Mouse (Mus musculus) C2C12 (cell line): Measurements from ENCODE around the gene Phf11a. TPM values are rescaled to one million over a fixed set of nuclear protein-coding genes. Genes with fewer than 3 reads are reported as not detected.
"Not testable (repeated sequence)": the region's sequence is repeated elsewhere in the genome, so short reads cannot be mapped to it uniquely, and the experiment has no call there.

Source experiments
- H3K27me3 ChIP-seq: one replicate; pipeline ENCODE4 v1.6.1; 2011; ENCODE audit not compliant: control insufficient read depth, insufficient read depth, insufficient read length
- H3K36me3 ChIP-seq: one replicate; pipeline ENCODE4 v1.6.1; 2011; ENCODE audit not compliant: control insufficient read depth, insufficient read depth
- H3K4me3 ChIP-seq: one replicate; pipeline ENCODE4 v1.5.1; 2011; ENCODE audit warnings: mild to moderate bottlenecking, control low read depth; ENCODE audit not compliant: poor library complexity, insufficient read depth, severe bottlenecking
- H3K79me2 ChIP-seq: one replicate; pipeline ENCODE4 v1.6.1; 2011; ENCODE audit not compliant: control insufficient read depth, insufficient read depth
- H3K79me3 ChIP-seq: one replicate; pipeline ENCODE4 v1.6.1; 2011; ENCODE audit warnings: low read depth, control low read depth
- H3ac ChIP-seq: one replicate; pipeline ENCODE3; 2011; ENCODE audit warnings: low read depth; ENCODE audit not compliant: control insufficient read depth, insufficient read length
- CEBPB ChIP-seq: IDR thresholded peaks from one replicate; pipeline ENCODE4 v1.6.1; 2011; ENCODE audit warnings: low read depth, mild to moderate bottlenecking, control low read depth, moderate library complexity
- CTCF ChIP-seq: IDR thresholded peaks from one replicate; pipeline ENCODE4 v1.5.1; 2011; ENCODE audit not compliant: control insufficient read depth, insufficient read depth, insufficient read length
- FOSL1 ChIP-seq: IDR thresholded peaks from one replicate; pipeline ENCODE4 v1.8.0; 2011; ENCODE audit warnings: mild to moderate bottlenecking, low read length; ENCODE audit not compliant: poor library complexity, insufficient read depth, severe bottlenecking
- MAX ChIP-seq: IDR thresholded peaks from one replicate; pipeline ENCODE4 v1.6.1; 2011; ENCODE audit warnings: mild to moderate bottlenecking, control low read depth
- MYOD1 ChIP-seq: IDR thresholded peaks from one replicate; pipeline ENCODE4 v1.6.1; 2011; ENCODE audit warnings: low read depth; ENCODE audit not compliant: control insufficient read depth, insufficient read length
- MYOG ChIP-seq: IDR thresholded peaks from one replicate; pipeline ENCODE4 v1.6.1; 2011; ENCODE audit not compliant: control insufficient read depth, insufficient read length; ENCODE audit errors: extremely low read depth
- USF1 ChIP-seq: IDR thresholded peaks from one replicate; pipeline ENCODE4 v1.6.1; 2011; ENCODE audit warnings: low read depth, mild to moderate bottlenecking, control low read depth, moderate library complexity
- long read RNA-seq, 2 experiments: library from polyadenylated mRNA; unstranded; transcript quantifications; one replicate each; pipeline ENCODE4 v2.0.0; 2019 to 2020
- polyA plus RNA-seq: library from polyadenylated mRNA; unstranded; fragments of >200 nt; fragmentation: generic; extraction: Trizol; gene quantifications from one replicate; pipeline ENCODE4 v1.2.1, GENCODE M21; 2012; ENCODE audit warnings: missing spikeins

Gene Phf11a
- not detected for polyA plus RNA-seq
- long read RNA-seq, experiment 1 = 0 reads
- long read RNA-seq, experiment 2 = 0 reads

DNA sequence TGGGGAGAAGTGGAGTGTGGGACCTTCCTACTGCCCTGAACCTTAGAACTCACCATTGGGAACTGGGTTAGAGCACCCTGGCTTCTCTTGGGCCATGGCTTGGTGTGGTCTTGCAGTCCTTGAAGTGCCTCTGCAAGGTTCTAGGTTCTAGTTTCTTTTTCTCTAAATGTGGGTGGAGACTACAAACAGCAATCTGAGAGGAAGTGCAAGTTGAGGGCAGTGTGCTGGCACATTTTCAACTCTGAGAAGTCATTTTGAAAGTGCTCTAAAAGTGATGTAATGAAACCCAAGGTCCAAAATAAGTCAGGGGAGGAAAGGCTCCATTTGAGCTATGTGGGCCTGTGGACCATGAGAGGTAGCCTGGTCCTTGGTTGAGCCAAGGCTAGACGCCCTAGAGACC, at the start of gene Phf11a:
Gene Phf11a (minus strand): TSS at position 132 of the 400 bp plus-strand sequence.
- H3K4me3 ChIP-seq, H3K36me3 ChIP-seq, H3K79me3 ChIP-seq, H3K27me3 ChIP-seq, H3ac ChIP-seq, H3K79me2 ChIP-seq: not testable (repeated sequence)

DNA sequence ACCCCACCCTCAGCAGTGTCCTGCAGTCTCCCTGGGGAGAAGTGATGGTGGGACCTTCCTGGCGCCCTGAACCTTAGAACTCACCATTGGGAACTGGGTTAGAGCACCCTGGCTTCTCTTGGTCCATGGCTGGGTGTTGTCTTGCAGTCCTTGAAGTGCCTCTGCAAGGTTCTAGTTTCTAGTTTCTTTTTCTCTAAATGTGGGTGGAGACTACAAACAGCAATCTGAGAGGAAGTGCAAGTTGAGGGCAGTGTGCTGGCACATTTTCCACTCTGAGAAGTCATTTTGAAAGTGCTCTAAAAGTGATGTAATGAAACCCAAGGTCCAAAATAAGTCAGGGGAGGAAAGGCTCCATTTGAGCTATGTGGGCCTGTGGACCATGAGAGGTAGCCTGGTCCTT, 43.9 kb upstream of the Phf11a start, which contains the start of gene Phf11b:
Gene Phf11b (minus strand): TSS at position 163 of the 400 bp plus-strand sequence.
- H3K79me2 ChIP-seq, H3K27me3 ChIP-seq, H3K36me3 ChIP-seq, H3K4me3 ChIP-seq, H3ac ChIP-seq, H3K79me3 ChIP-seq: not testable (repeated sequence)

DNA sequence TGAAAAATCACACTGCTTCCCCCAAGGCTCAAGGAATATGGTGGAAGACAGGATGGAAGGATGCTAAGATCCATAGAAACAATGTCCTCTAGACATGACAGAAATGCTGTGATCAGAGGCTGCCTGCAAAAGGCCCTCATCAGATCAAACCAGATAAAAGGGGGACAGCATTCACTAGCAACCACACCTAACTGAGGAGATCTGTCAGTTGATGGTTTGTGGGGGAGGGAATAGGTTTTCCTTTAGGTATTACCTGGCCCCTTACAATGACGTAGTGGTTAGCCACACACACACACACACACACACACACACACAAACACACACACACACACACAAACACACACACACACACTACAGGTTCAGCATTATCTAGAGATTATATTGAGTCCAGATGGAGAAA, 42.2 kb upstream of the Phf11a start:
- no peak for TF ChIP-seq FOSL1
- no peak for TF ChIP-seq MYOD1
- no peak for TF ChIP-seq MAX
- no peak for TF ChIP-seq USF1
- no peak for TF ChIP-seq CTCF
- no peak for TF ChIP-seq CEBPB
- TF ChIP-seq MYOG = no peak
- H3K4me3 ChIP-seq = no peak overlapping the region

GRCm38 (mm10) chr14:59336056-59336455, 38.7 kb upstream of the Phf11a start:
- H3ac ChIP-seq, H3K36me3 ChIP-seq, H3K79me3 ChIP-seq, H3K4me3 ChIP-seq, H3K79me2 ChIP-seq, H3K27me3 ChIP-seq: not testable (repeated sequence)

More for the DNA sequence above, 42.2 kb upstream of the Phf11a start:
- H3K79me3 ChIP-seq = no peaks in the 10 kb centered on the region
- H3K36me3 ChIP-seq = no peaks in the 10 kb centered on the region
- H3ac ChIP-seq = no peak overlapping the region
- no peaks in the 10 kb centered on the region for H3K79me2 ChIP-seq
- H3K27me3 ChIP-seq = no peaks in the 10 kb centered on the region

- H3K4me3 ChIP-seq, H3K36me3 ChIP-seq, H3ac ChIP-seq, H3K79me3 ChIP-seq, H3K27me3 ChIP-seq, H3K79me2 ChIP-seq: not testable (repeated sequence)
Observed at GRCm38 (mm10) chr14:59330499-59330898, 33.2 kb upstream of the Phf11a start.

DNA sequence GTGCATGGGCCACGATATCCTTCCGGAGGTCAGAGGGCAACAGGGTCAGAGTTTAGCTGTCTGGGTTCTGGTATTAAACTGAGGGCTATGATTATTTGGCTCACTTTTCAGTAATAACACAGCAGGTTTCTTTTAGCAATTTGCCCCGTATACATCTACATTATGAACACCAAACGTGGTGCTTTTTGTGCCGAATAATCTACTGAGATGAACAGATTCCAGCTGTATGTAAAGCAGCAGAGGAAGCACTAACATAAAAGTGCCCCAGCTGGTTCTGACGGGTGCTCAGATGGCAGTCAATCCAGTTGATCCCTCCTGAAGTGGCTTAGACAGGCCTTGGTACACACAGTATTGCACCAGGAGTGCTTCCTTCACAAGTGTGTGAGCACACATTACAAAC, 22.6 kb upstream of the Phf11a start:
- H3K36me3 ChIP-seq, H3K79me3 ChIP-seq, H3K27me3 ChIP-seq, H3ac ChIP-seq, H3K79me2 ChIP-seq, H3K4me3 ChIP-seq: not testable (repeated sequence)

DNA sequence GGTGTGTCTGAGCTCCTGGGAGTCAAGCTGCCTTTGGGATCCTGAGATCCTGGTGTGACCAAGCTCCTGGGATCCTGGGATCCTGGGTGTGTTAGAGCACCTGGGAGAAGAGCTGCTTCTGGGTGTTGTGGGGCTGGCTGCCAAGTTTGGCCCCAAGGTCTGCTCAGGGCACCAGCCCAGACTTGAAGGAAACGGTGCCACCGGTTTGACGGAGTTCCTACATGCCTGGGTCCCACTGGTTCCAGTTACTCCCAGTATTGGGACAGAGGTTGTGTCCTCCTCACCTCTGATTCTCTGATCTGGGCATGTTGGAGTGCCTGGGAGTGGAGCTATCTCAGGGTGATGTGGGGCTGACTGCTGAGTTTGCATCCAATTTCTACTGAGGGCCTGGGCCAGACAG, 21.7 kb upstream of the Phf11a start:
- not testable (repeated sequence) for H3K27me3 ChIP-seq, H3K79me2 ChIP-seq, H3ac ChIP-seq, H3K79me3 ChIP-seq, H3K4me3 ChIP-seq, H3K36me3 ChIP-seq

DNA sequence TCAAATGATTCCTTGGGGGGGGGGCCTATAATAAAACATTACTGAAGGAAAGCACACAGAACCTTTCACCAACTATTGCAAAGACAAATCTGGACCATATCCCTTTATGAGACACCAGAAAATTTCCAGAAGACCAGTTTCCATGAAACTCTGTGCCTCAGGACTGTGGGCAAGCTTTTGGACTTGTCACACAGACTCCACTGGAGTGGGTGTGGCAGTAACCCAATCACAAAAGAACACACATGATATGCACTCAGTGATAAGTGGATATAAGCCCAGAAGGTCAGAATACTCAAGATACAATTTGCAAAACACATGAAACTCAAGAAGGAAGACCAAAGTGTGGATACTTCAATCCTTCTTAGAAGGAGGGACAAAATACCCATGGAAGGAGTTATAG, 5.6 kb downstream of the Phf11a start:
- H3K27me3 ChIP-seq, H3K79me3 ChIP-seq, H3K36me3 ChIP-seq, H3K79me2 ChIP-seq, H3ac ChIP-seq, H3K4me3 ChIP-seq: not testable (repeated sequence)

GRCm38 (mm10) chr14:59274961-59275360, 22.4 kb downstream of the Phf11a start:
- not testable (repeated sequence) for H3K79me3 ChIP-seq, H3K4me3 ChIP-seq, H3K27me3 ChIP-seq, H3K79me2 ChIP-seq, H3ac ChIP-seq, H3K36me3 ChIP-seq
